Mouse (Mus musculus) liver, embryonic 11.5 days (tissue): ENCODE measurements around the gene Recql. TPM values are rescaled to one million over a fixed set of nuclear protein-coding genes. Genes with fewer than 3 reads are reported as not detected.

Experiments
- ATAC-seq: fragments of 200-750 bp; cut with Nextera tagmentation; replicated peaks from 2 replicates; pipeline ENCODE4 v1.8.0; 2017; ENCODE audit warnings: moderate number of reproducible peaks, mild to moderate bottlenecking, moderate TSS enrichment, moderate library complexity; ENCODE audit not compliant: low FRiP score
- DNase-seq: peaks from one replicate; pipeline ENCODE4 v3.0.0-alpha.2; 2017; ENCODE audit warnings: low spot score
- H3K27ac ChIP-seq: fragments of 300-500 bp; sonication (generic); 2 replicates; pipeline ENCODE4 v1.5.1; 2014; ENCODE audit warnings: mild to moderate bottlenecking, low read depth, low read length, control low read depth
- H3K27me3 ChIP-seq: fragments of 300-500 bp; sonication (generic); replicated peaks from 2 replicates; pipeline ENCODE4 v1.6.1; 2014; ENCODE audit warnings: low read length, mixed read lengths; ENCODE audit not compliant: control insufficient read depth, insufficient read depth
- H3K36me3 ChIP-seq: fragments of 300-500 bp; sonication (generic); 2 replicates; pipeline ENCODE4 v1.6.1; 2014; ENCODE audit warnings: mild to moderate bottlenecking, low read length, moderate library complexity, mixed read lengths; ENCODE audit not compliant: control insufficient read depth, insufficient read depth
- H3K4me1 ChIP-seq: fragments of 300-500 bp; sonication (generic); replicated peaks from 2 replicates; pipeline ENCODE4 v1.6.1; 2014; ENCODE audit warnings: low read length, mixed read lengths; ENCODE audit not compliant: control insufficient read depth, insufficient read depth
- H3K4me2 ChIP-seq: fragments of 300-500 bp; sonication (generic); 2 replicates; pipeline ENCODE4 v1.6.1; 2014; ENCODE audit warnings: mild to moderate bottlenecking, control low read depth, moderate library complexity
- H3K4me3 ChIP-seq: fragments of 300-500 bp; sonication (generic); 2 replicates; pipeline ENCODE4 v1.5.1; 2014; ENCODE audit warnings: low read depth, low read length, control low read depth
- H3K9ac ChIP-seq: fragments of 300-500 bp; sonication (generic); 2 replicates; pipeline ENCODE4 v1.6.1; 2014; ENCODE audit warnings: low read depth, low read length, control low read depth
- H3K9me3 ChIP-seq: fragments of 300-500 bp; sonication (generic); 2 replicates; pipeline ENCODE4 v1.6.1; 2016; ENCODE audit warnings: low read length, inconsistent platforms, mixed read lengths; ENCODE audit not compliant: control insufficient read depth
- WGBS: fragments of 180-500 bp; shearing (Covaris S2); extraction: QIAGEN DNeasy Blood & Tissue Kit; methylation state at CpG from one replicate; pipeline ENCODE4 v1.1.7; 2014; 5-methylcytosine and 5-hydroxymethylcytosine counted together
- polyA plus RNA-seq: library from polyadenylated mRNA; unstranded; fragments of >200 nt; fragmentation: Nextera tagmentation; extraction: Ambion mirVana; gene quantifications from 2 replicates; pipeline ENCODE4 v1.2.1, GENCODE M21; 2014

The Recql gene
- polyA plus RNA-seq, 1 experiment from 2014 or later, result 33.5 TPM

- no peak for ATAC-seq
- no peaks in the 10 kb centered on the region for H3K9me3 ChIP-seq
- H3K4me2 ChIP-seq, result no peak overlapping the region
- peaks cover 15% of the 10 kb centered on the region; the same call in 1 of the 2 replicates for H3K36me3 ChIP-seq
- H3K4me3 ChIP-seq, result no peak overlapping the region
- no peaks in the 10 kb centered on the region for H3K4me1 ChIP-seq
- H3K27me3 ChIP-seq, result no peaks in the 10 kb centered on the region
- H3K9ac ChIP-seq, result no peak overlapping the region
- WGBS, result 87% methylated on average over 8 of the region's 8 CpGs
- no peak for DNase-seq
- no peak overlapping the region for H3K27ac ChIP-seq
Measured at GRCm38 (mm10) chr6:142378576-142379330, 8.1 kb downstream of the Recql start.

- no peaks in the 10 kb centered on the region for H3K9me3 ChIP-seq
- H3K27me3 ChIP-seq, result no peaks in the 10 kb centered on the region
- H3K9ac ChIP-seq, result no peak overlapping the region
- 69% methylated on average over 1 of the region's 1 CpGs for WGBS
- DNase-seq, result no peak
- no peak overlapping the region for H3K4me2 ChIP-seq
- peaks cover 15% of the 10 kb centered on the region; the same call in 1 of the 2 replicates for H3K36me3 ChIP-seq
- ATAC-seq, result no peak
- no peak overlapping the region for H3K4me3 ChIP-seq
- H3K4me1 ChIP-seq, result no peaks in the 10 kb centered on the region
- no peak overlapping the region for H3K27ac ChIP-seq
Measured at GRCm38 (mm10) chr6:142377081-142377480, 9.8 kb downstream of the Recql start.

GRCm38 (mm10) chr6:142369568-142369967, 17.3 kb downstream of the Recql start:
- Histone ChIP-seq H3K4me2 (no peak overlapping the region), H3K4me1 (no peaks in the 10 kb centered on the region), H3K9ac (no peak overlapping the region), H3K36me3 (peaks cover 27% of the 10 kb centered on the region), H3K27me3 (no peaks in the 10 kb centered on the region), H3K4me3 (no peak overlapping the region), H3K27ac (no peak overlapping the region), H3K9me3 (no peaks in the 10 kb centered on the region)
- DNase-seq (no peak), ATAC-seq (no peak)
- 89% methylated on average over 3 of the region's 3 CpGs for WGBS

- no peak for DNase-seq
- H3K4me1 ChIP-seq, result no peaks in the 10 kb centered on the region
- no peak overlapping the region for H3K27ac ChIP-seq
- peaks cover 28% of the 10 kb centered on the region for H3K36me3 ChIP-seq
- H3K27me3 ChIP-seq, result no peaks in the 10 kb centered on the region
- H3K4me3 ChIP-seq, result no peak overlapping the region
- ATAC-seq, result no peak
- H3K4me2 ChIP-seq, result no peak overlapping the region
- no peak overlapping the region for H3K9ac ChIP-seq
- WGBS, result 90% methylated on average over 3 of the region's 3 CpGs
- no peaks in the 10 kb centered on the region for H3K9me3 ChIP-seq
Measured at GRCm38 (mm10) chr6:142367565-142367964, 19.3 kb downstream of the Recql start.

GRCm38 (mm10) chr6:142366473-142367018, 20.3 kb downstream of the Recql start:
- Histone ChIP-seq H3K9ac (no peak overlapping the region), H3K36me3 (peaks cover 31% of the 10 kb centered on the region), H3K27ac (no peak overlapping the region), H3K27me3 (no peaks in the 10 kb centered on the region), H3K4me3 (no peak overlapping the region), H3K4me1 (no peaks in the 10 kb centered on the region), H3K4me2 (no peak overlapping the region), H3K9me3 (no peaks in the 10 kb centered on the region)
- ATAC-seq (no peak), DNase-seq (no peak)
- WGBS, result 89% methylated on average over 10 of the region's 10 CpGs

- WGBS, result 88% methylated on average over 8 of the region's 8 CpGs
- peaks cover 33% of the 10 kb centered on the region for H3K36me3 ChIP-seq
- H3K9me3 ChIP-seq, result no peaks in the 10 kb centered on the region
- H3K4me2 ChIP-seq, result no peak overlapping the region
- ATAC-seq (no peak), DNase-seq (no peak)
- no peak overlapping the region for H3K9ac ChIP-seq
- no peaks in the 10 kb centered on the region for H3K4me1 ChIP-seq
- no peak overlapping the region for H3K27ac ChIP-seq
- no peak overlapping the region for H3K4me3 ChIP-seq
- H3K27me3 ChIP-seq, result no peaks in the 10 kb centered on the region
Measured at GRCm38 (mm10) chr6:142365742-142366472, 21.0 kb downstream of the Recql start.

- WGBS, result 77% methylated on average over 9 of the region's 9 CpGs
- H3K9me3 ChIP-seq, result no peaks in the 10 kb centered on the region
- no peak for DNase-seq
Measured at GRCm38 (mm10) chr6:142363019-142363576, 23.8 kb downstream of the Recql start.

GRCm38 (mm10) chr6:142362036-142362435, 24.9 kb downstream of the Recql start:
- no peak for DNase-seq

More at GRCm38 (mm10) chr6:142363019-142363576, 23.8 kb downstream of the Recql start:
- Histone ChIP-seq H3K27ac (no peak overlapping the region), H3K4me1 (no peaks in the 10 kb centered on the region), H3K9ac (no peak overlapping the region), H3K27me3 (no peaks in the 10 kb centered on the region), H3K4me3 (no peak overlapping the region), H3K4me2 (no peak overlapping the region), H3K36me3 (peaks cover 33% of the 10 kb centered on the region)
- no peak; the same call in 1 of the 2 replicates for ATAC-seq

More at GRCm38 (mm10) chr6:142362036-142362435, 24.9 kb downstream of the Recql start:
- Histone ChIP-seq H3K27ac (no peak overlapping the region), H3K4me1 (no peaks in the 10 kb centered on the region), H3K9ac (no peak overlapping the region), H3K9me3 (no peaks in the 10 kb centered on the region), H3K4me3 (no peak overlapping the region), H3K36me3 (peaks cover 30% of the 10 kb centered on the region), H3K27me3 (no peaks in the 10 kb centered on the region), H3K4me2 (no peak overlapping the region)
- WGBS, result 91% methylated on average over 6 of the region's 6 CpGs
- ATAC-seq, result no peak
